Mouse (Mus musculus) lung, embryonic 14.5 days (tissue): Measurements from ENCODE around the gene Anapc15-ps. TPM values are rescaled to one million over a fixed set of nuclear protein-coding genes. Genes with fewer than 3 reads are reported as not detected.
A peak's percentile ranks its signal among the peaks of the same experiment; 100 is the strongest.

Experiments used
- ATAC-seq: fragments of 200-750 bp; cut with Nextera tagmentation; 2 replicates; pipeline ENCODE4 v1.8.0; 2017; ENCODE audit warnings: mild to moderate bottlenecking, moderate TSS enrichment, moderate library complexity; ENCODE audit not compliant: insufficient read depth
- DNase-seq: peaks from one replicate; pipeline ENCODE4 v3.0.0-alpha.2; 2015
- H3K27ac ChIP-seq: fragments of 300-500 bp; sonication (generic); 2 replicates; pipeline ENCODE4 v1.5.1; 2014; ENCODE audit warnings: low read depth, mild to moderate bottlenecking, moderate library complexity
- H3K27me3 ChIP-seq: fragments of 300-500 bp; sonication (generic); 2 replicates; pipeline ENCODE4 v1.6.1; 2014; ENCODE audit warnings: low read length, control low read depth; ENCODE audit not compliant: insufficient read depth
- H3K36me3 ChIP-seq: fragments of 300-500 bp; sonication (generic); 2 replicates; pipeline ENCODE4 v1.6.1; 2014; ENCODE audit warnings: control low read depth; ENCODE audit not compliant: insufficient read depth
- H3K4me1 ChIP-seq: fragments of 300-500 bp; sonication (generic); 2 replicates; pipeline ENCODE4 v1.6.1; 2014; ENCODE audit warnings: antibody characterized with exemption, control low read depth; ENCODE audit not compliant: insufficient read depth
- H3K4me2 ChIP-seq: fragments of 300-500 bp; sonication (generic); 2 replicates; pipeline ENCODE4 v1.6.1; 2014; ENCODE audit warnings: mild to moderate bottlenecking
- H3K4me3 ChIP-seq: fragments of 300-500 bp; sonication (generic); 2 replicates; pipeline ENCODE4 v1.5.1; 2014; ENCODE audit warnings: low read depth, low read length
- H3K9ac ChIP-seq: fragments of 300-500 bp; sonication (generic); 2 replicates; pipeline ENCODE4 v1.6.1; 2014
- H3K9me3 ChIP-seq: fragments of 300-500 bp; sonication (generic); 2 replicates; pipeline ENCODE4 v1.6.1; 2016; ENCODE audit warnings: low read depth, low read length, control low read depth
- CTCF ChIP-seq: IDR thresholded peaks from 2 replicates; pipeline ENCODE4 v1.5.1; 2016; ENCODE audit warnings: antibody characterized with exemption, low read depth
- WGBS: fragments of 180-500 bp; shearing (Covaris S2); extraction: QIAGEN DNeasy Blood & Tissue Kit; methylation state at CpG from one replicate; pipeline ENCODE4 v1.1.7; 2014; 5-methylcytosine and 5-hydroxymethylcytosine counted together
- polyA plus RNA-seq: library from polyadenylated mRNA; unstranded; fragments of >200 nt; fragmentation: Nextera tagmentation; extraction: Ambion mirVana; gene quantifications from 2 replicates; pipeline ENCODE4 v1.2.1, GENCODE M21; 2014

Anapc15-ps gene
- polyA plus RNA-seq, 1 experiment from 2014 or later = not detected

DNA sequence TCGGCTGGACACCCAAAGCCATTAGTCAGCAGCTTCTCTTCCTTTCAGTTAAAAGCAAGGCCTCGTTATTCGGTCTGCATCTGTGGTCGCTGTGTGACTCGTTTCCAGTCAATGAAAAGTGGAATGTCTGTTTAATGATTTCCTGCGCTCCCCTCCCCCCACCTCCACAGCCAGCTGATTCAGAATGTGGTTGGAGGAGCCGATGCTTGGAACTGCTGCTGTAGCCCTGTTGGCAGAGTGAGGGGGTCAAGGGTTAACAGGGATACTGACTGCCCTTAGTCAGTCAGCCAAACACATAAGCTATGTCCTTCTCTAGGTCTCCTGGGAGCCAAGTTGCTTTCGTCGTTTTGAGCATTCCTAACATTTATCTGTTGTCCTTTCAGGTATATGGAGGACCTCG, 9.7 kb upstream of the Anapc15-ps start:
- H3K4me3 ChIP-seq = no peak overlapping the region
- no peaks in the 10 kb centered on the region for H3K9me3 ChIP-seq
- H3K27ac ChIP-seq = no peak overlapping the region
- ATAC-seq (no peak), DNase-seq (no peak)
- H3K9ac ChIP-seq = no peak overlapping the region
- no peaks in the 10 kb centered on the region for H3K27me3 ChIP-seq
- no peak overlapping the region for H3K4me2 ChIP-seq
- peaks cover 3% of the 10 kb centered on the region; the same call in 1 of the 2 replicates for H3K4me1 ChIP-seq
- no peaks in the 10 kb centered on the region for H3K36me3 ChIP-seq
- no peak for TF ChIP-seq CTCF
- 71% methylated on average over 10 of the region's 10 CpGs for WGBS

DNA sequence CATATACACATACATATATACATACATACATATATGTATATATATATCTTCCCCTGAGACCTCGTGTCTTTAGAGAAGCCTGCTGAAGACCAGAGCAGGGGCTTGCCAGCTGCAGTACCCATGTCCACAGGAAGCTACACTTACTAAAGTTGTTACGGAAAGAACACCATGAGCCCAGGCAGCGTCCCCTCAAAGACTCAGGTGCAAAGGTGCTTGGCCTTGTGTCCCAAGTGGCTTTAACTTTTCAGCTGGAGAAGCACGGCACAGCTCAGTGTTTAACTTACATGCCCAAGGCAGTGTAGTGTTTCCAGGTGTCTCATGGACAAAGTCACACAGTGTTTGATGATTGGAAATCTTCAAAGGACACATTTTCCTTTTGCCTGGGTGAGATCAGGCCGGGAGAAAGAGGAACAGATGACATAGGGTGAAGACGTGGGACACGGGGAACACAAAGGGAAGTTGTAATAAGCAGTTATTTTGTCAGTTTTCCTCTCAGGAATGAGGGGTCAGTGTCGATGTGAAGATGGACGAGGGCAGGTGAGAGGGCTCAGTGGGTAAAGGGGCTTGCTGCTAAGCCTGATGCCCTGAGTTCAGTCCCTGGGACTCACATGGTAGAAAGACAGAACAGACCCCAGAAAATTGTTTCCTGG, 9.0 kb upstream of the Anapc15-ps start:
- TF ChIP-seq CTCF = no peak
- no peaks in the 10 kb centered on the region for H3K9me3 ChIP-seq
- WGBS = 68% methylated on average over 9 of the region's 9 CpGs

DNA sequence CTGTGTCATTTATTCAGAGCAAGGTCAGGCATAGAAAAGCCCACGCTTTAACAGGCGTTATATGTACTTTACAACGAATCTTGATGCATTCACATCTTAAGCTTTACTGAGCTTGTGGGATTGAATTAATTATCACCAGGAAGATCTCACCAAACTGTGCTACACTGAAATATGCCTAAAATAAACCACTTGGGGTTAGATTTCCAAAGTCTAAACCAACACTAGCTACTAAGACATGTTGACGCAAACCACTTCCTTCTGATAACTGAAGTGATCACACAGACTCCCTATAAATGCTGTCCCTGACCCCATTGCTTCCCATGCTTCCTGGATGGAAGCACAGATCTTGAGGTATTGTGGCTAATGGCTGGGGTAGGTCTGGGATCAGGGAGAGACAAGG, 8.2 kb upstream of the Anapc15-ps start:
- no peaks in the 10 kb centered on the region for H3K27me3 ChIP-seq
- DNase-seq (no peak), ATAC-seq (no peak)
- no peak overlapping the region for H3K4me3 ChIP-seq
- H3K4me2 ChIP-seq = no peak overlapping the region
- H3K4me1 ChIP-seq = peaks cover 3% of the 10 kb centered on the region
- H3K27ac ChIP-seq = no peak overlapping the region
- H3K36me3 ChIP-seq = no peaks in the 10 kb centered on the region
- no peaks in the 10 kb centered on the region for H3K9me3 ChIP-seq
- 66% methylated on average over 4 of the region's 4 CpGs for WGBS
- TF ChIP-seq CTCF = no peak
- no peak overlapping the region for H3K9ac ChIP-seq

More for the DNA sequence above, 9.0 kb upstream of the Anapc15-ps start:
- H3K27ac ChIP-seq = no peak overlapping the region
- no peak for ATAC-seq
- H3K4me2 ChIP-seq = no peak overlapping the region
- H3K36me3 ChIP-seq = no peaks in the 10 kb centered on the region
- H3K4me3 ChIP-seq = no peak overlapping the region
- peaks cover 3% of the 10 kb centered on the region for H3K4me1 ChIP-seq
- DNase-seq = no peak
- no peak overlapping the region for H3K9ac ChIP-seq
- H3K27me3 ChIP-seq = no peaks in the 10 kb centered on the region

DNA sequence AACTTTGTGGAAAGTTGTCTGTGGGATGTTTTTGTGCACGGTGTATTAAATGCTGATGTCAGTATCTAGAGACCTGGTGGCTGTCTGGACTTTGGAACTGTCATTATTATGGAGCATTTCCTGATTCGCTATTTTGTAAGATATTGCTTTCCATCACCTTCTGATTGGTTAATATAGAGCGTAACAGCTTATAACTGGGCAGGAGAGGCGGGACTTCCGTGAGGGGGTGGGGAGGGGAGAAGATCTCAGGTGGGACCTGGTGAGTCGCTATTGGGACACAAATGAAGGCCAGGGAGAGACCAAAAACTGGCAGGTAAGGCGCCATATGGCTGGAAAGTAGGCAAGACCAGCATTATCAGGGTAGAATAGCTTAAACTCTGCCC, 7.8 kb upstream of the Anapc15-ps start:
- DNase-seq (no peak), ATAC-seq (peak; percentile 36)
- Histone ChIP-seq H3K27ac (no peak overlapping the region), H3K36me3 (no peaks in the 10 kb centered on the region), H3K27me3 (no peaks in the 10 kb centered on the region), H3K4me2 (peak overlapping the region; percentile 41), H3K9me3 (no peaks in the 10 kb centered on the region), H3K4me1 (peaks cover 3% of the 10 kb centered on the region), H3K4me3 (peak overlapping the region; percentile 7; the same call in 1 of the 2 replicates), H3K9ac (no peak overlapping the region)
- TF ChIP-seq CTCF = no peak
- 54% methylated on average over 7 of the region's 7 CpGs for WGBS

DNA sequence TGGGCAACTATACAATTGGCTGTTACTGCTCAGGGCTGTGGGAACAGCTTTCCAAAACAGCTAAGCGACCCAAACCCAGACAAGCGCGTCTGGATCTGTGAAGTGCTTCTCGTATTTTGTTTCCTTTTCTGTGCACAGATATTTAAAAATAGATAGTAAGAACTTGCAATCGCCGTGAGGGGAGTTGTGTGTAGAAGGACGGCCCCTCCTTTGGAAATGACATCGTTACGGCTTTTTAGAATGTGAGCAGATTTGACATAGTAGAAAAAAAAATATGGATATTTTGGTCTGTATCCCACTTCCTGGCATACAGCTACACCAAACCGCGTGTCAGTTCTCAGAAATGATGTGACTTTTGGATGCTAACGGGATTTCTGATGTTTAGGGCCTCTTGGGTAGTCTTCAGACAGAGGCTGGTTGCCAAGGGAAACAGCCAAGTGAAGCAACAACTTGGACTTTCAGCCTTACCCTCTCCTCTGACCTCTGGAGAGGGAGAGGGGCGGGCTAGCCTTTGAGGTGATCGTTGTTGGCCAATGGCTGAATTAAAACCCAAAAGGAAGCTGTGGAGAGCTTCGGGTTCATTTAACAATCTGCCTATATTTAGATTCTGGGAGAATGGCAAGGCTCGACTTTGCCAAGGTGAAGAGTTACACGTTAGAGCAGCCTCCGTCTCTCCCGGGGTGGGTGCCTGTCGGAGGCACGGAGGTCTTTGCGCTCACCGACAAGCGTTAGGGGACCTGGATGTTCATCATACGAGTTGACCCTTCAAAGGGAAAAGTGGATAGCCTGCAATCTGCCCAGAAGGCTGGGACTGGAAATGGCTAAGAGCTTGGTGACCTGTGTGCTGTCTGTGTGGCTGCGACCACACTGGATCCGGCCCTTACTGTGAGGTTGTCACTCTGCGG, 7.2 kb upstream of the Anapc15-ps start:
- H3K4me3 ChIP-seq = peak overlapping the region; percentile 7; the same call in 1 of the 2 replicates
- no peak for TF ChIP-seq CTCF
- peaks cover 3% of the 10 kb centered on the region for H3K4me1 ChIP-seq
- H3K27ac ChIP-seq = no peak overlapping the region
- ATAC-seq = no peak
- peak; percentile 43 for DNase-seq
- peak overlapping the region; percentile 41 for H3K4me2 ChIP-seq
- H3K36me3 ChIP-seq = no peaks in the 10 kb centered on the region
- no peaks in the 10 kb centered on the region for H3K27me3 ChIP-seq
- WGBS = 51% methylated on average over 28 of the region's 28 CpGs
- no peaks in the 10 kb centered on the region for H3K9me3 ChIP-seq
- no peak overlapping the region for H3K9ac ChIP-seq

DNA sequence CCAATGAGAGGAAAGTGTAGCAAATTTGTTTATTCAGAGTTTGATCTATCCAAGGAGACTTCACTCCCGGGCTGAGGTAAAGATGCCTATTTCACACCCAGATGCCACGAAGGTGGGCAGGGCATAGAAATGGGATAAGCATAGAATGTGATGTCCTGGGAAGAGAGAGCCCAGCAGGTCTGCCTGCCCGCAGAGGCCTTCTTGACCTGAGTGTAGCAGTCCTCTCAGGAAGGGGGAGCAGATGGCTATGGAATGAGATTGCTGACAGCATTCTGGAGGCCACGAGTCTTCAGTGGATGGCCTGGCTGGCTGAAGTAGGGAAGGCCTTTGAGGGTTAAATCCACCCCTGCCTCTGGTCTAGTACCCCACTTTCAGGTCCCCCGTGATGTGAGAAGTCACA, 5.9 kb upstream of the Anapc15-ps start:
- no peak for DNase-seq
- H3K4me3 ChIP-seq = no peak overlapping the region
- H3K4me2 ChIP-seq = no peak overlapping the region
- H3K9me3 ChIP-seq = no peaks in the 10 kb centered on the region
- no peak for ATAC-seq
- WGBS = 83% methylated on average over 5 of the region's 5 CpGs
- no peak overlapping the region for H3K9ac ChIP-seq
- H3K4me1 ChIP-seq = no peaks in the 10 kb centered on the region; the same call in 1 of the 2 replicates
- no peaks in the 10 kb centered on the region for H3K36me3 ChIP-seq
- TF ChIP-seq CTCF = no peak
- no peaks in the 10 kb centered on the region for H3K27me3 ChIP-seq
- H3K27ac ChIP-seq = no peak overlapping the region

DNA sequence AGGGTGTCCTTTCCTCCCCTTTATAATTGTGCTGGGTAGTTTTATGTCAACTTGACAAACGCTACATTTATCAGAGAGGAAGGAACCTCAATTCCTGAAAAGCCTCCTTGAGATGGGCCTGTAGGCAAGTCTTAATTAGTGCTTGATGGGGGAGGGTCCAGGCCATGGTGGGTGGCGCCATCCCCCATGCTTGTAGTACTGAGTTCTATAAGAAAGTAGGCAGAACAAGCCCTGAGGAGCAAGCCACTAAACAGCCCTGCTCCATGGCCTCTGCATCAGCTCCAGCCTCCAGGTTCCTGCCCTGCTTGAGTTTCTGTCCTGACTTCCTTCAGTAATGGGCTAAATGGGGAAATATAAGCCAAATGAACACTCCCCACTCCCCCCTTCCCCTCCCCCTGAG, 5.4 kb upstream of the Anapc15-ps start:
- TF ChIP-seq CTCF = no peak
- Histone ChIP-seq H3K4me3 (no peak overlapping the region), H3K4me1 (no peaks in the 10 kb centered on the region; the same call in 1 of the 2 replicates), H3K27me3 (no peaks in the 10 kb centered on the region), H3K9me3 (no peaks in the 10 kb centered on the region), H3K27ac (no peak overlapping the region), H3K9ac (no peak overlapping the region), H3K4me2 (no peak overlapping the region), H3K36me3 (no peaks in the 10 kb centered on the region)
- no peak for ATAC-seq
- no peak for DNase-seq
- WGBS = 90% methylated on average over 2 of the region's 2 CpGs
